Mouse (Mus musculus) forebrain, embryonic 11.5 days (tissue): ENCODE data around the gene Srr. TPM values are rescaled to one million over a fixed set of nuclear protein-coding genes. Genes with fewer than 3 reads are reported as not detected.

Experiments
- ATAC-seq: fragments of 200-750 bp; cut with Nextera tagmentation; replicated peaks from 2 replicates; pipeline ENCODE4 v1.8.0; 2017; ENCODE audit warnings: moderate TSS enrichment; ENCODE audit not compliant: low FRiP score
- DNase-seq: peaks from one replicate; pipeline ENCODE4 v3.0.0-alpha.2; 2017; ENCODE audit warnings: low spot score
- H3K27ac ChIP-seq: fragments of 300-500 bp; sonication (generic); 2 replicates; pipeline ENCODE4 v1.5.1; 2014; ENCODE audit warnings: low read depth, low read length
- H3K27me3 ChIP-seq: fragments of 300-500 bp; sonication (generic); 2 replicates; pipeline ENCODE4 v1.6.1; 2014; ENCODE audit warnings: mild to moderate bottlenecking, low read length, mixed read lengths; ENCODE audit not compliant: control insufficient read depth, insufficient read depth
- H3K36me3 ChIP-seq: fragments of 300-500 bp; sonication (generic); 2 replicates; pipeline ENCODE4 v1.6.1; 2014; ENCODE audit warnings: mild to moderate bottlenecking, low read length, moderate library complexity, mixed read lengths; ENCODE audit not compliant: control insufficient read depth, insufficient read depth
- H3K4me1 ChIP-seq: fragments of 300-500 bp; sonication (generic); replicated peaks from 2 replicates; pipeline ENCODE4 v1.6.1; 2014; ENCODE audit warnings: low read length, mixed read lengths; ENCODE audit not compliant: control insufficient read depth, insufficient read depth
- H3K4me2 ChIP-seq: fragments of 300-500 bp; sonication (generic); 2 replicates; pipeline ENCODE4 v1.6.1; 2014; ENCODE audit warnings: low read depth, mild to moderate bottlenecking, low read length, moderate library complexity, mixed read lengths; ENCODE audit not compliant: severe bottlenecking
- H3K4me3 ChIP-seq: fragments of 300-500 bp; sonication (generic); 2 replicates; pipeline ENCODE4 v1.5.1; 2014; ENCODE audit warnings: low read depth, low read length
- H3K9ac ChIP-seq: fragments of 300-500 bp; sonication (generic); 2 replicates; pipeline ENCODE4 v1.6.1; 2014; ENCODE audit warnings: low read length
- H3K9me3 ChIP-seq: fragments of 300-500 bp; sonication (generic); 2 replicates; pipeline ENCODE4 v1.6.1; 2016; ENCODE audit warnings: low read length, mixed read lengths; ENCODE audit not compliant: control insufficient read depth
- WGBS: fragments of 180-500 bp; shearing (Covaris S2); extraction: QIAGEN DNeasy Blood & Tissue Kit; methylation state at CpG from one replicate; pipeline ENCODE4 v1.1.7; 2014; 5-methylcytosine and 5-hydroxymethylcytosine counted together
- polyA plus RNA-seq: library from polyadenylated mRNA; unstranded; fragments of >200 nt; fragmentation: Nextera tagmentation; extraction: Ambion mirVana; gene quantifications from 2 replicates; pipeline ENCODE4 v1.2.1, GENCODE M21; 2014

Gene Srr
- polyA plus RNA-seq, 1 experiment from 2014 or later = 26.3 TPM

- no peak for DNase-seq
- whole genome bisulfite sequencing = 68% methylated on average over 3 of the region's 3 CpGs
- no peak overlapping the region for H3K9ac ChIP-seq
Observed at GRCm38 (mm10) chr11:74874630-74875029, 51.1 kb downstream of the Srr start.

GRCm38 (mm10) chr11:74870991-74871622 lies 54.6 kb downstream of the Srr start:
- Histone ChIP-seq H3K4me1 (no peaks in the 10 kb centered on the region), H3K27ac (no peak overlapping the region), H3K27me3 (no peaks in the 10 kb centered on the region), H3K4me2 (no peak overlapping the region), H3K36me3 (no peaks in the 10 kb centered on the region), H3K9me3 (no peaks in the 10 kb centered on the region), H3K4me3 (no peak overlapping the region), H3K9ac (no peak overlapping the region)
- DNase-seq = no peak
- 30% methylated on average over 12 of the region's 12 CpGs for WGBS
- ATAC-seq = no peak

More at GRCm38 (mm10) chr11:74874630-74875029, 51.1 kb downstream of the Srr start:
- Histone ChIP-seq H3K27me3 (no peaks in the 10 kb centered on the region), H3K27ac (no peak overlapping the region), H3K9me3 (no peaks in the 10 kb centered on the region), H3K4me1 (no peaks in the 10 kb centered on the region; the same call in 1 of the 2 replicates), H3K4me2 (no peak overlapping the region), H3K36me3 (no peaks in the 10 kb centered on the region), H3K4me3 (no peak overlapping the region)
- ATAC-seq = no peak

GRCm38 (mm10) chr11:74870544-74870943 lies 55.2 kb downstream of the Srr start:
- DNase-seq = no peak
- no peaks in the 10 kb centered on the region for H3K9me3 ChIP-seq
- ATAC-seq = no peak
- 76% methylated on average over 4 of the region's 4 CpGs for WGBS
- H3K27ac ChIP-seq = no peak overlapping the region
- no peaks in the 10 kb centered on the region for H3K27me3 ChIP-seq
- no peak overlapping the region for H3K4me3 ChIP-seq
- no peaks in the 10 kb centered on the region for H3K4me1 ChIP-seq
- no peak overlapping the region for H3K4me2 ChIP-seq
- H3K9ac ChIP-seq = no peak overlapping the region
- no peaks in the 10 kb centered on the region for H3K36me3 ChIP-seq

- Histone ChIP-seq H3K27me3 (no peaks in the 10 kb centered on the region), H3K4me2 (no peak overlapping the region), H3K9ac (no peak overlapping the region), H3K4me3 (no peak overlapping the region), H3K4me1 (no peaks in the 10 kb centered on the region), H3K27ac (no peak overlapping the region), H3K9me3 (no peaks in the 10 kb centered on the region), H3K36me3 (no peaks in the 10 kb centered on the region)
- DNase-seq (no peak), ATAC-seq (no peak)
- WGBS = 88% methylated on average over 6 of the region's 6 CpGs
Observed at GRCm38 (mm10) chr11:74869603-74870002, 56.1 kb downstream of the Srr start.

- H3K27ac ChIP-seq = no peak overlapping the region
- 91% methylated on average over 13 of the region's 13 CpGs for WGBS
- no peak overlapping the region for H3K4me2 ChIP-seq
Observed at GRCm38 (mm10) chr11:74868046-74868760, 57.5 kb downstream of the Srr start.

GRCm38 (mm10) chr11:74867181-74867580 lies 58.6 kb downstream of the Srr start:
- no peak overlapping the region for H3K4me3 ChIP-seq
- no peak overlapping the region for H3K9ac ChIP-seq
- no peaks in the 10 kb centered on the region for H3K27me3 ChIP-seq
- H3K4me2 ChIP-seq = no peak overlapping the region
- H3K36me3 ChIP-seq = no peaks in the 10 kb centered on the region
- H3K27ac ChIP-seq = no peak overlapping the region
- no peak for ATAC-seq
- DNase-seq = no peak
- WGBS = 85% methylated on average over 2 of the region's 2 CpGs
- H3K9me3 ChIP-seq = no peaks in the 10 kb centered on the region
- H3K4me1 ChIP-seq = no peaks in the 10 kb centered on the region

More at GRCm38 (mm10) chr11:74868046-74868760, 57.5 kb downstream of the Srr start:
- DNase-seq (no peak), ATAC-seq (no peak)
- Histone ChIP-seq H3K4me3 (no peak overlapping the region), H3K27me3 (no peaks in the 10 kb centered on the region), H3K4me1 (no peaks in the 10 kb centered on the region), H3K36me3 (no peaks in the 10 kb centered on the region), H3K9me3 (no peaks in the 10 kb centered on the region), H3K9ac (no peak overlapping the region)

GRCm38 (mm10) chr11:74866640-74867039 lies 59.1 kb downstream of the Srr start:
- Histone ChIP-seq H3K27me3 (no peaks in the 10 kb centered on the region), H3K4me2 (no peak overlapping the region), H3K4me3 (no peak overlapping the region), H3K27ac (no peak overlapping the region), H3K9me3 (no peaks in the 10 kb centered on the region), H3K4me1 (no peaks in the 10 kb centered on the region), H3K9ac (no peak overlapping the region), H3K36me3 (no peaks in the 10 kb centered on the region)
- DNase-seq = no peak
- WGBS = 94% methylated on average over 4 of the region's 4 CpGs
- no peak for ATAC-seq

- Histone ChIP-seq H3K4me2 (no peak overlapping the region), H3K4me3 (no peak overlapping the region), H3K27ac (no peak overlapping the region), H3K9ac (no peak overlapping the region), H3K27me3 (no peaks in the 10 kb centered on the region), H3K4me1 (no peaks in the 10 kb centered on the region), H3K9me3 (no peaks in the 10 kb centered on the region), H3K36me3 (no peaks in the 10 kb centered on the region)
- DNase-seq (no peak), ATAC-seq (no peak)
- 82% methylated on average over 9 of the region's 9 CpGs for WGBS
Observed at GRCm38 (mm10) chr11:74865252-74865651, 60.5 kb downstream of the Srr start.

GRCm38 (mm10) chr11:74864421-74864820 lies 61.3 kb downstream of the Srr start:
- WGBS = 86% methylated on average over 9 of the region's 9 CpGs
- Histone ChIP-seq H3K27ac (no peak overlapping the region), H3K27me3 (no peaks in the 10 kb centered on the region), H3K4me1 (no peaks in the 10 kb centered on the region), H3K4me2 (no peak overlapping the region), H3K4me3 (no peak overlapping the region), H3K36me3 (no peaks in the 10 kb centered on the region), H3K9ac (no peak overlapping the region), H3K9me3 (no peaks in the 10 kb centered on the region)
- no peak for ATAC-seq
- DNase-seq = no peak
